Mouse (Mus musculus) pancreas, adult 10 weeks (tissue): Measurements from ENCODE around the gene Eva1a. TPM values are rescaled to one million over a fixed set of nuclear protein-coding genes. Genes with fewer than 3 reads are reported as not detected.

Experiments used
- polyA plus RNA-seq: library from polyadenylated mRNA; stranded (reverse); fragments of 350-450 nt; fragmentation: Illumina TruSeq; extraction: RNeasy Lipid Tissue Mini Kit (QIAGEN cat#74804); gene quantifications from one replicate; pipeline ENCODE4 v1.2.3, GENCODE M21; 2015; ENCODE audit warnings: low read depth, low replicate concordance; ENCODE audit not compliant: insufficient read depth

Eva1a gene
- polyA plus RNA-seq: 0.63 TPM

DNA sequence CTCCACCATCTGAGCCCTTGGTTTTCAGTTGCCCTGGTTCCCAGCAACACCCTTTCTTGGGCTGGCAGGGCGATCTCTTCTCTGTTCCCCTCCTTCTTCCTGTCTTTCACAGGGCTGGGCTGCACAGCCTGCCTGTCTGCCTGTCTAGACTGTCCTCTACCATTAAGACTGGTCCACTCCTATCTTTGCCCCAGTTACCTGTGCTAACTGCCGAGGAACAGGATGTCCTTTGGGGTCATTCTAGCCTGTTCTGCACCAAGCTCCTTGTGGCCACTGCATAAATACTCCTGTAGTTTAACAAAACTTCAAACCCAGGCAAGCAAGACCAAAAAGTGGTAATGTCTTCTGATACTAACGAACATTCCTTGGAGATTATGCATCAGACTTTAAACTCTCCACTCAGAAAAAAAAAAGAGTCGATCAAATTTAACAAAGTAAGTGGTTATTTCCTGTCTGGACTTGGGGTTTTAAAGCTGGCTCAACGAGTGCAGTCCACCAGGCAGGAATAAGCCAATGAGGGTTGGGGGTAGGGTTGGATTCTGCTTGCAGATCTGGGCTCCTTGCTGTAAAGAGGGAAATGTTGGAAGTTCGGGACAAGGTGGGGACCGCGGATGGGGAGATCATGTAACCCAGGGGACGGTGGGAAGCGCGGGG, at the start of gene Eva1a:
Gene Eva1a, plus strand, starts transcription at position 210 of the 654 bp plus-strand sequence.

Other genes starting within 250 kb of the Eva1a start
- gene Gcfc2, start 117.4 kb upstream of the Eva1a start, polyA plus RNA-seq: 4.6 TPM
- 2.1 TPM for gene Mrpl19, start 75.1 kb upstream of the Eva1a start, polyA plus RNA-seq